Mouse (Mus musculus) embryonic facial prominence, embryonic 11.5 days (tissue): Measurements from ENCODE around the gene Clic6. TPM values are rescaled to one million over a fixed set of nuclear protein-coding genes. Genes with fewer than 3 reads are reported as not detected.

Source experiments
- ATAC-seq: fragments of 200-750 bp; cut with Nextera tagmentation; replicated peaks from 2 replicates; pipeline ENCODE4 v1.8.0; 2017; ENCODE audit warnings: low read depth; ENCODE audit not compliant: insufficient number of reproducible peaks, low FRiP score, low TSS enrichment
- DNase-seq: peaks from one replicate; pipeline ENCODE4 v3.0.0-alpha.2; 2015; ENCODE audit warnings: low spot score
- H3K27ac ChIP-seq: fragments of 300-500 bp; sonication (generic); replicated peaks from 2 replicates; pipeline ENCODE4 v1.5.1; 2014; ENCODE audit warnings: mild to moderate bottlenecking, low read depth, low read length, control low read depth
- H3K27me3 ChIP-seq: fragments of 300-500 bp; sonication (generic); 2 replicates; pipeline ENCODE4 v1.6.1; 2014; ENCODE audit warnings: mild to moderate bottlenecking, low read length, moderate library complexity, mixed read lengths; ENCODE audit not compliant: control insufficient read depth, insufficient read depth
- H3K36me3 ChIP-seq: fragments of 300-500 bp; sonication (generic); replicated peaks from 2 replicates; pipeline ENCODE4 v1.6.1; 2014; ENCODE audit warnings: low read depth, mild to moderate bottlenecking, low read length, moderate library complexity, mixed read lengths; ENCODE audit not compliant: control insufficient read depth, insufficient read depth
- H3K4me1 ChIP-seq: fragments of 300-500 bp; sonication (generic); 2 replicates; pipeline ENCODE4 v1.6.1; 2014; ENCODE audit warnings: low read length, mixed read lengths; ENCODE audit not compliant: control insufficient read depth, insufficient read depth
- H3K4me2 ChIP-seq: fragments of 300-500 bp; sonication (generic); 2 replicates; pipeline ENCODE4 v1.6.1; 2014; ENCODE audit warnings: low read depth, mild to moderate bottlenecking, control low read depth, low read length, moderate library complexity
- H3K4me3 ChIP-seq: fragments of 300-500 bp; sonication (generic); 2 replicates; pipeline ENCODE4 v1.5.1; 2014; ENCODE audit warnings: low read depth, low read length, control low read depth
- H3K9ac ChIP-seq: fragments of 300-500 bp; sonication (generic); replicated peaks from 2 replicates; pipeline ENCODE4 v1.6.1; 2014; ENCODE audit warnings: mild to moderate bottlenecking, control low read depth, low read length
- H3K9me3 ChIP-seq: fragments of 300-500 bp; sonication (generic); replicated peaks from 2 replicates; pipeline ENCODE4 v1.6.1; 2016; ENCODE audit warnings: mild to moderate bottlenecking, low read length, inconsistent platforms, mixed read lengths; ENCODE audit not compliant: control insufficient read depth
- WGBS: fragments of 180-500 bp; shearing (Covaris S2); extraction: QIAGEN DNeasy Blood & Tissue Kit; methylation state at CpG from one replicate; pipeline ENCODE4 v1.1.7; 2014; 5-methylcytosine and 5-hydroxymethylcytosine counted together
- polyA plus RNA-seq: library from polyadenylated mRNA; unstranded; fragments of >200 nt; fragmentation: Nextera tagmentation; extraction: Ambion mirVana; gene quantifications from 2 replicates; pipeline ENCODE4 v1.2.1, GENCODE M21; 2014

Gene Clic6
- 1.2 and 1.9 TPM in 2 replicates for polyA plus RNA-seq

GRCm38 (mm10) chr16:92485436-92485835, at the start of gene Clic6:
Gene Clic6, plus strand, starts transcription at chr16:92485736.
- Histone ChIP-seq H3K27me3 (no peaks in the 10 kb centered on the region), H3K4me2 (no peak within 1 kb of the TSS), H3K36me3 (no peaks in the 10 kb centered on the region), H3K4me3 (no peak within 1 kb of the TSS), H3K9me3 (no peaks in the 10 kb centered on the region), H3K4me1 (no peaks in the 10 kb centered on the region), H3K9ac (no peak within 1 kb of the TSS), H3K27ac (no peak within 1 kb of the TSS)
- no peak for DNase-seq
- 86% methylated on average over 5 of the region's 5 CpGs for WGBS
- no peak for ATAC-seq

- ATAC-seq (no peak), DNase-seq (no peak)
- Histone ChIP-seq H3K9me3 (no peaks in the 10 kb centered on the region), H3K4me1 (no peaks in the 10 kb centered on the region), H3K27ac (no peak overlapping the region), H3K9ac (no peak overlapping the region), H3K4me2 (no peak overlapping the region), H3K27me3 (no peaks in the 10 kb centered on the region), H3K36me3 (no peaks in the 10 kb centered on the region), H3K4me3 (no peak overlapping the region)
- 73% methylated on average over 2 of the region's 2 CpGs for WGBS
These were observed 45.8 kb upstream of the Clic6 start for GRCm38 (mm10) chr16:92439775-92440174.

GRCm38 (mm10) chr16:92440229-92440628, 45.3 kb upstream of the Clic6 start:
- Histone ChIP-seq H3K36me3 (no peaks in the 10 kb centered on the region), H3K9ac (no peak overlapping the region), H3K4me3 (no peak overlapping the region), H3K27me3 (no peaks in the 10 kb centered on the region), H3K4me1 (no peaks in the 10 kb centered on the region), H3K27ac (no peak overlapping the region), H3K4me2 (no peak overlapping the region), H3K9me3 (no peaks in the 10 kb centered on the region)
- ATAC-seq (no peak), DNase-seq (no peak)
- 47% methylated on average over 8 of the region's 8 CpGs for WGBS

- no peak for ATAC-seq
- no peak overlapping the region for H3K4me3 ChIP-seq
- H3K9me3 ChIP-seq: no peaks in the 10 kb centered on the region
- H3K4me2 ChIP-seq: no peak overlapping the region
- H3K4me1 ChIP-seq: no peaks in the 10 kb centered on the region
- no peak for DNase-seq
- no peaks in the 10 kb centered on the region for H3K36me3 ChIP-seq
- no peaks in the 10 kb centered on the region for H3K27me3 ChIP-seq
- H3K27ac ChIP-seq: no peak overlapping the region
- WGBS: 67% methylated on average over 3 of the region's 3 CpGs
- H3K9ac ChIP-seq: no peak overlapping the region
These were observed 44.3 kb upstream of the Clic6 start for GRCm38 (mm10) chr16:92441203-92441602.

- WGBS: 94% methylated on average over 11 of the region's 11 CpGs
- no peak overlapping the region for H3K4me3 ChIP-seq
These were observed 43.4 kb upstream of the Clic6 start for GRCm38 (mm10) chr16:92442150-92442549.

GRCm38 (mm10) chr16:92442946-92443345, 42.6 kb upstream of the Clic6 start:
- H3K9ac ChIP-seq: no peak overlapping the region

More at GRCm38 (mm10) chr16:92442150-92442549, 43.4 kb upstream of the Clic6 start:
- DNase-seq: no peak
- H3K36me3 ChIP-seq: no peaks in the 10 kb centered on the region
- no peak overlapping the region for H3K27ac ChIP-seq
- H3K4me2 ChIP-seq: no peak overlapping the region
- no peaks in the 10 kb centered on the region for H3K27me3 ChIP-seq
- ATAC-seq: no peak
- H3K9ac ChIP-seq: no peak overlapping the region
- H3K9me3 ChIP-seq: no peaks in the 10 kb centered on the region
- no peaks in the 10 kb centered on the region for H3K4me1 ChIP-seq

GRCm38 (mm10) chr16:92443644-92444113, 41.9 kb upstream of the Clic6 start:
- ATAC-seq: no peak
- WGBS: 58% methylated on average over 13 of the region's 13 CpGs
- Histone ChIP-seq H3K4me3 (no peak overlapping the region), H3K4me2 (no peak overlapping the region), H3K27ac (no peak overlapping the region), H3K9me3 (no peaks in the 10 kb centered on the region), H3K27me3 (no peaks in the 10 kb centered on the region), H3K4me1 (no peaks in the 10 kb centered on the region), H3K36me3 (no peaks in the 10 kb centered on the region), H3K9ac (no peak overlapping the region)
- no peak for DNase-seq

More at GRCm38 (mm10) chr16:92442946-92443345, 42.6 kb upstream of the Clic6 start:
- Histone ChIP-seq H3K4me3 (no peak overlapping the region), H3K27me3 (no peaks in the 10 kb centered on the region), H3K36me3 (no peaks in the 10 kb centered on the region), H3K27ac (no peak overlapping the region), H3K4me2 (no peak overlapping the region), H3K9me3 (no peaks in the 10 kb centered on the region), H3K4me1 (no peaks in the 10 kb centered on the region)
- DNase-seq (no peak), ATAC-seq (no peak)
- WGBS: 86% methylated on average over 4 of the region's 4 CpGs

GRCm38 (mm10) chr16:92445377-92445776, 40.2 kb upstream of the Clic6 start:
- WGBS: 58% methylated on average over 10 of the region's 10 CpGs
- DNase-seq: peak; percentile 68

More at GRCm38 (mm10) chr16:92445377-92445776, 40.2 kb upstream of the Clic6 start:
- Histone ChIP-seq H3K27ac (no peak overlapping the region), H3K9ac (no peak overlapping the region), H3K27me3 (no peaks in the 10 kb centered on the region), H3K9me3 (no peaks in the 10 kb centered on the region), H3K4me2 (no peak overlapping the region), H3K4me3 (no peak overlapping the region), H3K36me3 (no peaks in the 10 kb centered on the region), H3K4me1 (no peaks in the 10 kb centered on the region)
- ATAC-seq: no peak
